Mouse (Mus musculus) adrenal gland, postnatal 36 days (tissue): Measurements from ENCODE around the gene Sec1. TPM values are rescaled to one million over a fixed set of nuclear protein-coding genes. Genes with fewer than 3 reads are reported as not detected.

ENCODE experiments used
- DNase-seq, 2 experiments: peaks; one replicate each; pipeline ENCODE4 v3.0.0; 2021; ENCODE audit warnings: mixed read lengths in 1 of 2
- total RNA-seq, 2 experiments: library from RNA; stranded (reverse); gene quantifications; 2 replicates each; pipeline ENCODE4 v1.2.3; 2021

The Sec1 gene
- total RNA-seq, 2 experiments from 2014 or later: 0.23 to 0.99 TPM

GRCm38 (mm10) chr7:45641391-45642040 is 52.7 kb downstream of the Sec1 start:
- peak in 1 of 2 experiments; percentile 40 for DNase-seq

GRCm38 (mm10) chr7:45640191-45640957 is 53.8 kb downstream of the Sec1 start:
- DNase-seq: no peak

DNA sequence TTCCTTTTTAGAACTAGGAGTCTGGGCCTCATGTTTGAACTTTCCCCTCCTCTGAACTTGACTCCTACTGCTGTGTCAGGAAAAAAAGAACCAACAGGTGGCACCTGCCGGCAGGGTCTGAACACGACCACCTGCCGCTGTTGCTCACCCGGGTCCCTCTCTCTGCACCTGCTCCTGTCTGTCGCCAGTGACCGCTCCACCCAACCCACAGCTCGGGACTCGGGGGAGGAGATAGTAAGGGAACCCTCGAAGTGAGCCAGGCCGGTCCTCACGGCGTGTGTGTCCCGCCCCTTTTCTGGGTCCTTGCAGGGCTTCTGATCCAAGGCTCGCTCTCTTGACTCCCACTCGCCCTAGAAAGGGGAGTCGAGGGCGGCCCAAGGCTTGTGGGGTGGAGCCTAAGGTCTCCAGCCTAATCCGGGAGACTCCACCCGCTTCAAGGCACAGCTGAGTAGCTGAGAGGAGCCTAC is 54.6 kb downstream of the Sec1 start, which contains the start of gene Mamstr:
Gene Mamstr (plus strand): TSS at position 417 of the 467 bp plus-strand sequence.
- no peak for DNase-seq

DNA sequence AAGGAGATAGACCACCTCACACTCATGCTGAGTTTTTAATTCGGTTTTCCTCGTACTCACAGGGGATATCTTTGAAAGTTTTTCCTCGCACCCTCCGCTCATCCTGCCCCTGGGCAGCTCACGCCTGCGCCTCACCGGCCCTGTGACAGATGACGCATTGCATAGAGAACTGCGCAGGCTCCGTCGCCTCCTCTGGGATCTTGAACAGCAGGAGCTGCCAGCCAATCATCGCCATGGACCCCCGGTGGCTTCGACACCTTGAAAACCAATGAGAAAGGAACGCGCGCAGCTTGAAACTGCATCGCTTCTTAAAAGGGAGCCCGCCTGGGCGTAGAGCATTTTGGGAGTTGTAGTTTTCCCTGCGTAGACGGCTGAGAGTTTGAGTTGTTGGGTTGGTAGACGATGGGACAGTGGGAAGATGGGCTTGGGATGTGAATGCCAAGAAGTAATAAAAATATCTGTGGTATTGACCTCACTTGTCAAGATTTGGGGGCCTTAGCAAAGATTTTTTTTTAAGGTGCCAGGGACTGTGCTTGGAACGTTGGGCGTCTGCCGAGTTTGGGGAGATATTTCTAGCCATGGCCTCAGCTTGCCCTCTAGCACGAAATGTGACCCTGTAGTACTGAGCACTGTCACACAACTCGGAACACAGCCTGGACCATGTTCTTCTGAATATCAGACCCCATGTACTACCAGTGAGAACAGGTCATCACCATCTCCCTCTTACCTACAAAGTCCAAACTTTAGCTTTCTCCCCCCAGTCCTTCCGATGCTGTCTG is 55.4 kb downstream of the Sec1 start:
- peak; percentile 93 to 94 for DNase-seq

- DNase-seq: no peak
These were observed 56.5 kb downstream of the Sec1 start for GRCm38 (mm10) chr7:45637710-45638109.

GRCm38 (mm10) chr7:45635711-45636688 is 58.2 kb downstream of the Sec1 start:
- peak; percentile 74 to 75 for DNase-seq

DNA sequence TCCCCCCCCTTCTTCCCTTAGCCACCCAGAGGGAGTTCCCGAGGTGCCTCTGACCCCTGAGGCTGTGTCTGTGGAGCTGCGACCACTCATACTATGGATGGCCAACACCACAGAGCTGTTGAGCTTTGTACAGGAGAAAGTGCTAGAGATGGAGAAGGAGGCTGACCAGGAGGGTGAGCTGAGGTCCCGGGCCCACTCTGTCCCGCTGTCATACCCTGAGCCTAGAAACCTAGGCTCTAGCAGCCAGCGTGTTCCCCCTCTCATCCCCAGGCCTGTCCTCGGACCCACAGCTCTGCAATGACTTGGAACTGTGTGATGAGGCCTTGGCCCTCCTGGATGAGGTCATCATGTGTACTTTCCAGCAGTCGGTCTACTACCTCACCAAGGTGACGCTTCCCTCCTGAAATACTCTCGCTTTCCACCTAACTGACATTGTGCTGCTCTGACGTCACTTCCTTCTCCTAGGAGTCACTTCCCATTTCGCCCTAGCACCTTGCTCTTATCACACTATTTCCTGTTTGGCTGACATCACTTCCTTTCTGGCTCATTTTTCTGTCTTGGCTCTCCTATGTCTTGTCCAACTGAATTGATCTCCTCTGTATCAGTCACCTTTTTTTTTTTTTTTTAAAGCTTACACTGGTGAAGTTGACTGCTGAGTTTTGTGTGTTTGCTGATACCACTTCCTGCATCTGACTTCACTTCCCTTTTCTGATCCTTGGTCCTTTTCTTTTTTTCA is 59.1 kb downstream of the Sec1 start:
- DNase-seq: no peak

DNA sequence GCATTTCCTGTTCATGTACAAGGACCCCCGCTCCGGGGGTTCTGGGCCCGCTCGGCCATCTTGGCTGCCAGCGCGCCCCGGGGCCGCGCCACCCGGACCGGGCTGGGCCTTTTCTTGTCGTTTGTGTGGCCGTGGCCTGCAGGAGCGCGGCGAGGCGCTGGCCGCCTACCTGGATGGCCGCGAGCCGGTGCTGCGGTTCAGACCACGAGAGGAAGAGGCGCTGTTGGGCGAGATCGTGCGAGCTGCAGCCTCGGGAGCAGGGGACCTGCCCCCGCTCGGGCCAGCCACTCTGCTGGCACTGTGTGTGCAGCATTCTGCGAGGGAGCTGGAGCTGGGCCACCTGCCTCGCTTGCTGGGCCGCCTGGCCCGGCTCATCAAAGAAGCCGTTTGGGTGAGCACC is 61.7 kb downstream of the Sec1 start:
- peak in 1 of 2 experiments; percentile 41 for DNase-seq

DNA sequence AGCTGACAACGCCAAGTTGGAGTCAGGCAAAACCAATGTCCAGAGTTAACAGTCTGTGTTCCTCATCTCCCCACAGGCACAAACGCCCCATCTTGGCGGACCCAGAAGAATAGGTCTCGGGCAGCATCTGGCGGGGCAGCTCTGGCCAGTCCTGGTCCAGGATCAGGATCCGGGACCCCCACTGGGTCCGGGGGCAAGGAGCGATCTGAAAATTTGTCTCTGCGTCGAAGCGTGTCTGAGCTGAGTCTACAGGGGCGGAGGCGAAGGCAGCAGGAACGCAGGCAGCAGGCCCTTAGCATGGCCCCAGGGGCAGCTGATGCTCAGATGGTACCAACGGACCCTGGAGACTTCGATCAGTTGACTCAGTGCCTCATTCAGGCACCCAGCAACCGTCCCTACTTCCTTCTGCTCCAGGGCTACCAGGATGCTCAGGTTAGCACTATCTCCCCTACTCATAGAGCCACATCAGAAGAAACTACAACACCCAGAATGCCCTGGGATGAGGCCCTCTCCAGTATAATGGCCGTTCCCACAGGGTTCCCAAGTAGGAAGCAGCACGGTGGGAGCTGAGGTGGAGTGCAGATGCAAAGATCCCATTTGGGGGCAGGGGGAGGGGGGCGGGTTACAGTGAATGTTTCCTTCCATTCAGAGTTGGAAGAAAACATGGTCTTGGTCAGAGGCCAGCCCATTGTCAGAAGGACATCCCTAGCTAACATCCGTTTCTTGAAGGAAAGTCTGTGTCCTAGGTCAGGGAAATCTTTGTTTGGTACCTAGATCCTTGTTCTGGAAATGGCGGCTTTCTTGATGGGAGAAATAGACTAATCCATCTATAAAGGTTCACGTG is 63.9 kb downstream of the Sec1 start:
- no peak for DNase-seq

DNA sequence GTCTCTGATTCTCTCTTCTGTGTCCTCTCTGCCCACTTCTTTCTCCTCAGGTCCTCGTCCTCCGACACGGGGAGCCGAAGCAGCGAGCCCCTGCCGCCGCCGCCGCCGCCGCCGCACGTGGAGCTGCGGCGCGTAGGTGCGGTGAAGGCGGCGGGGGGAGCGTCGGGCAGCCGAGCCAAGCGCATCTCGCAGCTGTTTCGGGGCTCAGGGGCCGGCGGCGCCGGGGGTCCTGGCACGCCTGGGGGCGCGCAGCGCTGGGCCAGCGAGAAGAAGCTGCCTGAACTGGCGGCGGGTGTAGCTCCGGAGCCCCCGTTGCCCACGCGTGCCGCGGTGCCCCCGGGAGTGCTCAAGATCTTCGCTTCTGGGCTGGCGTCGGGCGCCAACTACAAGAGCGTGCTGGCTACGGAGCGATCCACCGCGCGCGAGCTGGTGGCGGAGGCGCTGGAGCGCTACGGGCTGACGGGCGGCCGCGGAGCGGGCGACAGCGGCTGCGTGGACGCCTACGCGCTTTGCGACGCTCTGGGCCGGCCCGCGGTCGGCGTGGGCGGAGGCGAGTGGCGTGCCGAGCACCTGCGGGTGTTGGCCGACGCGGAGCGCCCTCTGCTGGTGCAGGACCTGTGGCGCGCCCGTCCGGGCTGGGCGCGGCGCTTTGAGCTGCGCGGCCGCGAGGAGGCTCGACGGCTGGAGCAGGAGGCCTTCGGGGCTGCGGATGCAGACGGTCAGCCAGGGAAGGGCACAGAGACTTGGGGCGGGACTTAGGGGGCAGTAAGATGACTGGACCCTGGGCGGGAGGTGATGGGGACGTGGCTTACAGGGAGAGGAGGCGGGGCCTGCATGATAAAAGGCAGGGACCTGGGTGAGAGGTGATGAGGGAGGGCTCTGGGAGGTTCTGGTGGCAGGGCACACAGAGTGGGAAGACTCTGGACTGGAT is 65.6 kb downstream of the Sec1 start:
- DNase-seq: peak; percentile 95 to 97

Other genes starting within 250 kb of the Sec1 start
- gene Ftl1, start 234.5 kb downstream of the Sec1 start, total RNA-seq: 1,000 to 10,000 TPM in 1 of 2 experiments, 100 to 1,000 TPM in 1; 896 to 1,448 TPM
- gene Bax, start 227.5 kb downstream of the Sec1 start, total RNA-seq: 10 to 100 TPM; 60.1 to 64.5 TPM
- gene Tulp2, start 212.5 kb downstream of the Sec1 start, total RNA-seq: 1 to 10 TPM in 1 of 2 experiments, under 1 TPM in 1; 0.86 to 2.1 TPM
- gene Gm45808, start 207.6 kb downstream of the Sec1 start, total RNA-seq: 10 to 100 TPM; 39.2 to 52.3 TPM
- 10 to 100 TPM; 57.8 to 75.6 TPM for gene Dhdh, start 205.6 kb downstream of the Sec1 start, total RNA-seq
- 100 to 1,000 TPM; 263 to 267 TPM for gene Nucb1, start 184.0 kb downstream of the Sec1 start, total RNA-seq
- 10 to 100 TPM; 45.7 to 68.4 TPM for gene Ppp1r15a, start 168.1 kb downstream of the Sec1 start, total RNA-seq
- gene Plekha4, start 168.1 kb downstream of the Sec1 start, total RNA-seq: 1 to 10 TPM; 3.5 to 4.2 TPM
- gene Hsd17b14, start 139.5 kb downstream of the Sec1 start, total RNA-seq: 1 to 10 TPM in 1 of 2 experiments, under 1 TPM in 1; 0.56 to 1.2 TPM
- gene Bcat2, start 124.2 kb downstream of the Sec1 start, total RNA-seq: 100 to 1,000 TPM; 165 to 289 TPM
- under 1 TPM in 1 of 2 experiments, not detected in 1; 0.33 TPM for gene Fgf21, start 78.9 kb downstream of the Sec1 start, total RNA-seq
- not detected for gene Fut1, start 77.1 kb downstream of the Sec1 start, total RNA-seq
- under 1 TPM; 0.16 to 0.20 TPM for gene Izumo1, start 72.6 kb downstream of the Sec1 start, total RNA-seq
- gene Rasip1, start 66.9 kb downstream of the Sec1 start, total RNA-seq: 10 to 100 TPM; 18.7 to 26.0 TPM
- 10 to 100 TPM in 1 of 2 experiments, 1 to 10 TPM in 1; 3.0 to 11.0 TPM for gene Mamstr, start 54.4 kb downstream of the Sec1 start, total RNA-seq
- under 1 TPM in 1 of 2 experiments, not detected in 1; 0.17 TPM for gene Fut2, start 28.0 kb downstream of the Sec1 start, total RNA-seq
- gene Ntn5, start 10.4 kb downstream of the Sec1 start, total RNA-seq: under 1 TPM; 0.23 to 0.83 TPM
- 10 to 100 TPM in 1 of 2 experiments, 1 to 10 TPM in 1; 8.6 to 10.2 TPM for gene Car11, start 5.4 kb upstream of the Sec1 start, total RNA-seq
- gene Dbp, start 10.7 kb upstream of the Sec1 start, total RNA-seq: 100 to 1,000 TPM; 125 to 262 TPM
- gene Rpl18, start 21.1 kb upstream of the Sec1 start, total RNA-seq: 1,000 to 10,000 TPM; 1,050 to 1,062 TPM
- 10 to 100 TPM; 35.5 to 35.6 TPM for gene Sphk2, start 23.6 kb upstream of the Sec1 start, total RNA-seq
- gene Fam83e, start 26.8 kb upstream of the Sec1 start, total RNA-seq: under 1 TPM; 0.36 to 0.46 TPM
- not detected for gene Spaca4, start 31.4 kb upstream of the Sec1 start, total RNA-seq
- 1 to 10 TPM; 6.1 to 8.5 TPM for gene Lmtk3, start 89.3 kb upstream of the Sec1 start, total RNA-seq
- 1 to 10 TPM; 1.1 to 1.4 TPM for gene Sult2b1, start 90.3 kb upstream of the Sec1 start, total RNA-seq
- gene Cyth2, start 120.2 kb upstream of the Sec1 start, total RNA-seq: 100 to 1,000 TPM; 121 to 125 TPM
- gene Kcnj14, start 130.4 kb upstream of the Sec1 start, total RNA-seq: under 1 TPM; 0.16 to 0.53 TPM
- gene Grwd1, start 136.5 kb upstream of the Sec1 start, total RNA-seq: 10 to 100 TPM; 27.1 to 36.0 TPM
- 100 to 1,000 TPM; 137 to 140 TPM for gene Kdelr1, start 178.4 kb upstream of the Sec1 start, total RNA-seq
- gene Grin2d, start 184.0 kb upstream of the Sec1 start, total RNA-seq: 1 to 10 TPM in 1 of 2 experiments, under 1 TPM in 1; 0.63 to 1.2 TPM
- under 1 TPM in 1 of 2 experiments, not detected in 1; 0.36 TPM for gene Syngr4, start 202.3 kb upstream of the Sec1 start, total RNA-seq
- 10 to 100 TPM; 55.1 to 66.5 TPM for gene Tmem143, start 202.5 kb upstream of the Sec1 start, total RNA-seq
- 100 to 1,000 TPM; 264 to 580 TPM for gene Emp3, start 227.0 kb upstream of the Sec1 start, total RNA-seq
- 10 to 100 TPM; 31.8 to 38.9 TPM for gene Ccdc114, start 229.7 kb upstream of the Sec1 start, total RNA-seq